Mouse (Mus musculus) liver, embryonic 14.5 days (tissue): ENCODE data around the gene Topors.

ENCODE experiments used
- CTCF ChIP-seq: IDR thresholded peaks from 2 replicates; pipeline ENCODE4 v1.5.1; 2016; ENCODE audit warnings: antibody characterized with exemption, low read depth, control low read depth
- EP300 ChIP-seq: IDR thresholded peaks from 2 replicates; pipeline ENCODE4 v1.6.1; 2016; ENCODE audit warnings: antibody characterized with exemption, low read depth

DNA sequence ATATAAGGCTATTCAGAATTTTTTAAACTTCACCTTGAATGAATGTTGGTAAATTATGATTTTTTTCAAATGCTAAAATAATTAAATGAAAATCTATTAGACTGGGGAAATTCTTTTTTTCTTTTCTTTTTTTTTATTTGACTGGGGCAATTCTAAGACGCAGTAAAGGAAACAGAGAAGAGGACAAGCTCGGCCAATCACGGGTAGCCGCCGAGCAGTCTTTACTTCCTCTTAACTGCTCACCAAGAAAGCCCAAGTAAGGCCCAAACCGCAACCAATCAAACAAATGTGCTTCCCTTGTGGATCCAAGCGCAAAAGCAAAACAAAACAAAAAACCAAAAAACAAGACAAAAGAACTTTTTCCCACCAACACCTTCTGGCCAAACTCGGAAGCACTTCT, 25.6 kb downstream of the Topors start:
- TF ChIP-seq CTCF (no peak), EP300 (no peak)
